Mouse (Mus musculus) hindbrain, embryonic 15.5 days (tissue): ENCODE data around the gene Pgap2. TPM values are rescaled to one million over a fixed set of nuclear protein-coding genes. Genes with fewer than 3 reads are reported as not detected.

ENCODE experiments used
- ATAC-seq: fragments of 200-750 bp; cut with Nextera tagmentation; 2 replicates; pipeline ENCODE4 v1.8.0; 2017; ENCODE audit warnings: low read depth, moderate number of reproducible peaks, moderate TSS enrichment; ENCODE audit not compliant: low FRiP score
- H3K27ac ChIP-seq: fragments of 300-500 bp; sonication (generic); replicated peaks from 2 replicates; pipeline ENCODE4 v1.5.1; 2015; ENCODE audit warnings: mild to moderate bottlenecking, inconsistent platforms
- H3K27me3 ChIP-seq: fragments of 300-500 bp; sonication (generic); 2 replicates; pipeline ENCODE4 v1.6.1; 2015; ENCODE audit warnings: control low read depth, inconsistent platforms
- H3K36me3 ChIP-seq: fragments of 300-500 bp; sonication (generic); 2 replicates; pipeline ENCODE4 v1.6.1; 2015; ENCODE audit warnings: control low read depth, inconsistent platforms
- H3K4me1 ChIP-seq: fragments of 300-500 bp; sonication (generic); replicated peaks from 2 replicates; pipeline ENCODE4 v1.6.1; 2015; ENCODE audit warnings: control low read depth, inconsistent platforms
- H3K4me2 ChIP-seq: fragments of 300-500 bp; sonication (generic); 2 replicates; pipeline ENCODE4 v1.6.1; 2015; ENCODE audit warnings: moderate library complexity, mild to moderate bottlenecking, inconsistent platforms
- H3K4me3 ChIP-seq: fragments of 300-500 bp; sonication (generic); 2 replicates; pipeline ENCODE4 v1.5.1; 2015; ENCODE audit warnings: mild to moderate bottlenecking, inconsistent platforms
- H3K9ac ChIP-seq: fragments of 300-500 bp; sonication (generic); 2 replicates; pipeline ENCODE4 v1.6.1; 2015; ENCODE audit warnings: inconsistent platforms
- H3K9me3 ChIP-seq: fragments of 300-500 bp; sonication (generic); 2 replicates; pipeline ENCODE4 v1.6.1; 2016; ENCODE audit warnings: control low read depth, inconsistent platforms
- WGBS: fragments of 180-500 bp; shearing (Covaris S2); methylation state at CpG from one replicate; pipeline ENCODE4 v1.1.7; 2015; 5-methylcytosine and 5-hydroxymethylcytosine counted together
- polyA plus RNA-seq: library from polyadenylated mRNA; unstranded; fragments of >200 nt; fragmentation: Nextera tagmentation; extraction: Ambion mirVana; gene quantifications from 2 replicates; pipeline ENCODE4 v1.2.1, GENCODE M21; 2015

Pgap2 gene
- polyA plus RNA-seq, 1 experiment from 2014 or later: 64.0 TPM

DNA sequence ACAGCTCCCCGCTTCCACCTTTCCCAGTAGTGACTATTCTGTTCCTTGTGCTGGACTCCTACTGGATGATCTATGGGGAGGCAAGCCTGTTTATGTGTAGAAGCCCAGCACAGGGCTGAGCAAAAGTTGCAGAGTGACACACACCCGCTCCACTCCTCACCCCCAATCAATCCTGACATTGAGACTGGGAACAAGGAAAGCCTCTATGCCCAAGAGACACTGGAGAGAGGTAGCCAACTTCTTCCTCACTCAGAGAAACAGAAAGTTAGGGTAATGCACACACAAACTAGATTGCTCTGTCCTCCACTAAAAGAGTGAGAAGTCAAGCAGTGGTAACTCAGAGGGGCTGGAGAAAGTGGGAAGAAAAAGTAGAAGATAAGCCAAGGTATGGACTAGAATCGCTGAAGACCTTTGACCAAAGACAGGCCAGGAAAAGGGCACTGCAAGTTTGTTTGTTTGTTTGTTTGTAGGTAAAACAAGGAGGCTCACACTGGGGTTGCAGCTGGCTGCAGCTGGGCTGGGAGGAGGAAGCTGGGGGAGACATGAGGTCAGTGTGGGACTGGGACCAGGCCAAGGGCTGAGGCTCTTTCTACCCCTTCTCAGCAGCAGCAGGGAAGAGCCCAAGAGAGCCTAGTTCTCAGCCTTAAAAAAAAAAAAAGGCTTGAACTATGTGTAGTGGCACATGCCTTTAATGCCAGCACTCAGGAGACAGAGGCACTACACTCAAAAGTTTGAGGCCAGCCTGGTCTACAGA, 35.0 kb downstream of the Pgap2 start:
- H3K27ac ChIP-seq: no peak overlapping the region
- 90% methylated on average over 3 of the region's 3 CpGs for WGBS
- H3K36me3 ChIP-seq: peaks cover under 1% of the 10 kb centered on the region; the same call in 1 of the 2 replicates
- H3K4me3 ChIP-seq: no peak overlapping the region
- no peaks in the 10 kb centered on the region for H3K27me3 ChIP-seq
- no peaks in the 10 kb centered on the region for H3K9me3 ChIP-seq
- H3K4me2 ChIP-seq: no peak overlapping the region
- ATAC-seq: no peak
- peaks cover 33% of the 10 kb centered on the region for H3K4me1 ChIP-seq
- no peak overlapping the region for H3K9ac ChIP-seq

DNA sequence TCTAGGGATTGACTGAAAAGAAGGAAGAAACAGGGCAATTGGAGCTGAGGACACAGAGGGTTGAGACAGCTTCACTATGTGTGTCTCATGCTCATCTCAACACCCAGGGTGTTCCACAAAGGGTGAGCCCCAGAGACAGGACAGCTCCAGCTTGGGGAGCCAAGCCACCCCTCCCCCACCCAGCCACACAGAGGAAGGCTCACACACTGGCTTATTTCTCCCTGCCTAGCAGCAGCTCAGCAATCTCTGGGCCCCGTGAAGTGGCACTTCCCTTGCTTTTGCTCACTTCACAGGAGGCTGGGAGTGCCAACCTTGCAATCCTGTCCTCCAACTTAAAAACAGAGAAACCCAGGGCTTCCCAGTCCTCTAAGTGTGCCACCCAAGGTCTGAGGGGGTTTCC, 35.8 kb downstream of the Pgap2 start:
- ATAC-seq: no peak
- Histone ChIP-seq H3K4me2 (no peak overlapping the region), H3K9ac (no peak overlapping the region), H3K4me3 (no peak overlapping the region), H3K9me3 (no peaks in the 10 kb centered on the region), H3K4me1 (peaks cover 33% of the 10 kb centered on the region), H3K36me3 (no peaks in the 10 kb centered on the region), H3K27ac (no peak overlapping the region; the same call in 1 of the 2 replicates), H3K27me3 (no peaks in the 10 kb centered on the region)
- 13% methylated on average over 1 of the region's 1 CpGs for WGBS

DNA sequence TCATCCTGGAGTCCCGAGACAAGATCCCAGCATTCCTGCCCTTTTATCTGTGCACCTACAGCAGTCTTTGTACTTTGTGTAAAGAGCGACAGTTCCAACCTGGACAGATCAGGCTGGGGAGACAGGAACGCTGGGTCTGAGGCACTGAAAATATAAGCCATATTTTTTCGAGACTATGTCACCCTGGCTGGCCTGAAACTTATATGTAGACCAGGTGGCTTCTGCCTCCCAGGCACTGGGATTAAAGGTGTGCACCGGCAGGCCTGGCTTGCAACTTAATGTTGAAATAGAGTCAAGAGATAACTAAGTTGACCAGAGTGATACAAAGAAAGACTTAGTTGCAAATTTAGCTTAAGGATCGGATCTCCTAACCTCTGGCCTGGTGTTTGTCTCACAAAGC, 36.3 kb downstream of the Pgap2 start:
- H3K9ac ChIP-seq: no peak overlapping the region
- WGBS: 68% methylated on average over 6 of the region's 6 CpGs
- H3K4me2 ChIP-seq: no peak overlapping the region
- ATAC-seq: no peak
- H3K27ac ChIP-seq: no peak overlapping the region
- H3K9me3 ChIP-seq: no peaks in the 10 kb centered on the region
- H3K27me3 ChIP-seq: no peaks in the 10 kb centered on the region
- no peak overlapping the region for H3K4me3 ChIP-seq
- H3K4me1 ChIP-seq: peaks cover 38% of the 10 kb centered on the region
- no peaks in the 10 kb centered on the region for H3K36me3 ChIP-seq

DNA sequence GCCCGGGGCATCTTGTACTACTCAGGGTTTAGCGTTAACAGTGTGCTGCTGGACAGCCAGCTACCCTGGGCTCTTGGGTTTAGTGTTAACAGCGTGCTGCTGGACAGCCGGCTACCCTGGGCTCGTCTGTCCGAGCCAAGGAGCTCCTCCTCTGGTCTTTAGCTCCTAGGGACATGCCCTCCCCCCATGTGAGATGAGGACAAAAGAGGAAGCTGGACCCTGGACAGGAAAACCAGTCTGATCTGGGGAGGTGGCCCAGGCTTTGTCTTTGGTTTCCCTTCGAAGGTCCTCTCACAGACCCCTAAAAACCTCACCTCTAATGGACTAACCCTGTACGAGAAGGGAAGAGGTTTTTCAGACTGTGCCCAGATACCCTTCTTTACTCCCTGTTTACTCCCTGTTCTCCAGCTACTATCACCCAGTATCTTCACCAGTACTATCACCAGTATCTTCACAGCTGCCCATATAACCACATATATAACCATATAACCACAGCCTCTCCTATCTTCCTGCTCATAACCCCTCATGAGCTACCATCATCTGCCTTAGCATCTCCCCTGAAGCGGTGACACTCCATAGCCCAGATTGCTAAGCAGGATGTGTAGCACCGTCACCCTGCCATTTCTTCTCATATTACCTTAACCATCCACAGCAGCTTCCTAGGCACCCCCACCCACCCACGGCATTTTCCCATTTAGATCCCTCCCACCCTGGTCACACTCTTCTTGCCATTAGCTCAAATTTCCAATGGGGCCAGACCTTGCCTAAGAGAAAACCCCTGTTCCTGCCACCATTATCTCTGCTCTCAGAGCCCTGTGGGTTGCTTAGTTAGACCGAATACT, 37.2 kb downstream of the Pgap2 start:
- ATAC-seq: no peak
- H3K27me3 ChIP-seq: no peaks in the 10 kb centered on the region

DNA sequence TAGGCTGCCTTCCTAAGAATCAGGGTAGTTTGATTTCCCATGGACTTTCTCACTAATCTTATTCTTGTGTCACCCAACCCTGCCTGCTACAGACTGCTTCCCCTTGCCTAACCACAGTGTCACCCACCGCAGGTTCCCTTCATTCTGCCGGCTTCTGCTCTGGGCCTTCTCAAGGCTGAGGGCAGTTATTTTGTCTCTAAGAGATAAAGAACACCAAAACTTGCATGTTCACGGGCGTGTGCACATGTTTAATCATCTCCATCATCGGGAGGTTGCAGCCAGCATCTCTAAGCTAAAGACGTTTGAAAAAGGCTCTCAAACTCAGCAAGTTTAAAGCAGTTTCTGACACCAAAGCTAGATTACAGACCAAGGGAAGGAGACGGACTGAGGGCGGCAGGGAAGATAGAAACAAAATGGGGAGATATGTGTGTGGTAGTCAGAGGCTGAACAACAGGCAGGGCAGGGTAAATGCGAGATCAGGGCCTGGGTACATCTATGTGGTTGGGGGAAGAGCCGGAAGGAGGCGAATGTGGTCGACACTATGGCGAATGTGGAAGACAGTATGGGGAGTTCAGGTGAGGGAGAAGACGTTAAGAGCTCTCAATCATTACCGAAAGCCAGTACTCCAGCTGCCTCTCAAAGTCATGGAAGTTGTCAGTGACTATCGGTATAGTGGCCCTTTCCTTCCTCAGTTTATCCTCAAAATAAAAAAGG, 38.8 kb downstream of the Pgap2 start:
- ATAC-seq: no peak
- Histone ChIP-seq H3K9ac (peak overlapping the region; percentile 70; the same call in 1 of the 2 replicates), H3K9me3 (no peaks in the 10 kb centered on the region), H3K36me3 (no peaks in the 10 kb centered on the region), H3K4me3 (peak overlapping the region; percentile 74), H3K27me3 (no peaks in the 10 kb centered on the region), H3K4me2 (peak overlapping the region; percentile 95), H3K4me1 (peaks cover 40% of the 10 kb centered on the region), H3K27ac (peak overlapping the region; percentile 70; the same call in 1 of the 2 replicates)
- 26% methylated on average over 16 of the region's 16 CpGs for WGBS

More for the DNA sequence above, 37.2 kb downstream of the Pgap2 start:
- 65% methylated on average over 12 of the region's 12 CpGs for WGBS
- H3K9ac ChIP-seq: no peak overlapping the region
- H3K36me3 ChIP-seq: no peaks in the 10 kb centered on the region
- no peak overlapping the region for H3K4me3 ChIP-seq
- H3K4me1 ChIP-seq: peaks cover 40% of the 10 kb centered on the region
- H3K27ac ChIP-seq: no peak overlapping the region
- H3K9me3 ChIP-seq: no peaks in the 10 kb centered on the region
- H3K4me2 ChIP-seq: peak overlapping the region; percentile 95; the same call in 1 of the 2 replicates

DNA sequence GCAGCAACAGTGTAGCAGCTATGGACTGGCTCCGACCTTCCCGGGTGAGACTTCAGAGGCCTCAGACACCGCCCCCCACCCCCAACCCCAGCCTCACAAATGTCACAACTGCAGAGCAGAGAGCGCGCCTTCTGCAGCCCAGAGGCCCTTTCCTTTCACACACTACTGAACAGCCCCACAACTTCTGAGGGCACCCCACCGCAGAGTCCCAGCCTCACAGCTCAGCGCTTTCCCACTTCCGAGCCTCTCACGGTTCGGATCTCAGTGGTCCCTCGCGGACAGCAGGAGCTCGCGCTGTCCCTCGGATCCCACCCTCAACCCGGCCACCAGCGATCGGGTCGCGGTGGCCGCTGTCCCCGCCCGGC, 39.5 kb downstream of the Pgap2 start:
- H3K9ac ChIP-seq: peak overlapping the region; percentile 70

DNA sequence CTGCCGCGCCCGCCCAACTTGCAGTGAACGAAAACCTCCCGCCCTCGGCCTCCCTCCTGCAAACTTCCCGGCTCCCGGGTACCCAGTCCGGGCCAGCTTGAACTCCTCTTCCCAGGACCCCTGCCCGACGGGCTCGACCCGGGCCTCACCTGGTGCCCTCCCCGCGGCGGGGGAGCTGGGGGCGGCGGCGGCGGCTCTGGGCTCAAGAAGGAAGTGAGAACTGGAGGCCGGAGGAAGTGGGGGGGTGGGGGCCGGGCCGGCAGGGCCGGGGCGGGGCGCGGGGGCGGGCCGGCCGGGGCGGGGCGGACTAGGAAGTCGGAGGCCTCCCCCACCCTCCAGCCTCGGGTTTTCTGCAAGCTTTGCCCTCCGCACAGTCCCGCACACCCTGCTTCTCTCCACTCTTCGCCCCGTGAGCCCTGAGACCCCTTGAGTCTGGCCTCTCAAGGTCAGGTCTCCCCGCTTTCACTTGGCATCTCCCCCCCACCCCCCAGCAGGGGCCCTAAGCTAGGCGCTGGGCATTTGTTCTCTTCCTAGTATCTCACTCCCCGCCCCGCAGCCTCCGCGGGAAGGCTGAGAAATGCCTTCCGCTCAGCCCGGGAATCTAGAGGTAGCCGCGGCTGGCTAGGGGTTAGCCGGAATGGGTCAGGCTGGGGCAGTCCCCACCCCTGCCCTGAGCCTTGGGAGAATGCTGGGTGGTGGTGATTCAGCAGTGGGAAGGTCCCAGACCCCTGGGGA, 40.1 kb downstream of the Pgap2 start:
- Histone ChIP-seq H3K9me3 (no peaks in the 10 kb centered on the region), H3K4me3 (peak overlapping the region; percentile 74), H3K9ac (peak overlapping the region; percentile 70), H3K36me3 (no peaks in the 10 kb centered on the region), H3K27ac (peak overlapping the region; percentile 84), H3K27me3 (no peaks in the 10 kb centered on the region), H3K4me2 (peak overlapping the region; percentile 95), H3K4me1 (peaks cover 40% of the 10 kb centered on the region)
- under 1% methylated on average over 46 of the region's 49 CpGs for WGBS
- peak; percentile 84 for ATAC-seq

More for the DNA sequence above, 39.5 kb downstream of the Pgap2 start:
- no peaks in the 10 kb centered on the region for H3K36me3 ChIP-seq
- 0% methylated on average over 23 of the region's 23 CpGs for WGBS
- H3K27ac ChIP-seq: peak overlapping the region; percentile 70
- H3K4me1 ChIP-seq: peaks cover 40% of the 10 kb centered on the region
- peak; percentile 43 for ATAC-seq
- H3K4me2 ChIP-seq: peak overlapping the region; percentile 95
- no peaks in the 10 kb centered on the region for H3K27me3 ChIP-seq
- H3K4me3 ChIP-seq: peak overlapping the region; percentile 74
- H3K9me3 ChIP-seq: no peaks in the 10 kb centered on the region

DNA sequence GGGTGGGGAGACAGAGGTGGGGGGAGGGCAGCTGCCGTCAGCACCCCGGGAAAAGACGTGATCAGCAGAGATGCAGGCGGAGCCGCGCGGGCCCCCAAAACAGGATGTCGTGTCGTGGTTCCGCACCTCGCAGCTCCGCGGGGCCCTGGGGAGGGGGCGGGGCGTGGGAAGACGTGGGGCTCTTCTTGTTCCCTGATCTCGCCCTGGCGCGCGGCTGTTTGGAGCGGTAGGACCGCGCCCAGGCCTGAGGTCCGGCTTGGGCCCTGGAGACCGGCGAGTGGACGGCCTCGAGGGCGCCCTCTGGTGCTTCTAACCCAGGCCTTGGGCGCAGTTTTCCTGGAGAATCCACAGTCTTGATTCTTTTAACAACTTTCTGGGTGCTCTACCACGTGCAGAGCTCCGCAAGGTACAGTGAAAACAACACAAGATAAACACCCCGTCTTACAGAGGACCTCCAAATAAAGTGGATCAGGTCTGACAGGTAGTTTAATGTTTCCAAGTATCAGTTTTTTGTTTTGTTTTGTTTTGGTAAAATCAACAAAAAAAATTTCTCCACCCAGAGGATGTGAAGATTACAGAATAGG, 40.7 kb downstream of the Pgap2 start:
- H3K27me3 ChIP-seq: no peaks in the 10 kb centered on the region
- peak overlapping the region; percentile 84 for H3K27ac ChIP-seq
- H3K9me3 ChIP-seq: no peaks in the 10 kb centered on the region
- under 1% methylated on average over 33 of the region's 33 CpGs for WGBS
- H3K36me3 ChIP-seq: no peaks in the 10 kb centered on the region
- H3K9ac ChIP-seq: peak overlapping the region; percentile 70
- peaks cover 38% of the 10 kb centered on the region for H3K4me1 ChIP-seq
- H3K4me3 ChIP-seq: peak overlapping the region; percentile 74
- ATAC-seq: peak; percentile 80
- peak overlapping the region; percentile 95 for H3K4me2 ChIP-seq

DNA sequence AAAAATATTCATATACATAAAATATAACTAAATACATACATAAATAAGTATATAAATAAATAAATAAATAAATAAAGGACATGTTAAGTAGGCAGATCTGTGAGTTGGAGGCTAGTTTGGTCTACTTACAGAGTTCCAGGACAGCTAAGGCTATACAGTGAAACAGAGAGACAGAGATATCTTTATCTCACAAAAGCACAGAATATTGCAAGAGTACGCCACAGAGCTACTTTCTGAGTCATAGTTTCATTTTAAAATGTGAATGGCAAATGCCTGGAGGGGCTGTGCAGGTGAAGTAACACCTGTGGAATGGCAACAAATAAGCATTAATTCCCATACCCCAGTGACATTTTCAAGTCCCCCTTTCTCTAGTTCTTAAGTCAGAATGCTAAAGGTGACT, 43.6 kb downstream of the Pgap2 start:
- ATAC-seq: no peak
- 89% methylated on average over 1 of the region's 1 CpGs for WGBS
- H3K9ac ChIP-seq: no peak overlapping the region
- no peak overlapping the region for H3K4me2 ChIP-seq
- H3K4me1 ChIP-seq: peaks cover 18% of the 10 kb centered on the region
- no peak overlapping the region for H3K4me3 ChIP-seq
- H3K36me3 ChIP-seq: no peaks in the 10 kb centered on the region
- no peaks in the 10 kb centered on the region for H3K27me3 ChIP-seq
- no peaks in the 10 kb centered on the region for H3K9me3 ChIP-seq
- H3K27ac ChIP-seq: no peak overlapping the region

DNA sequence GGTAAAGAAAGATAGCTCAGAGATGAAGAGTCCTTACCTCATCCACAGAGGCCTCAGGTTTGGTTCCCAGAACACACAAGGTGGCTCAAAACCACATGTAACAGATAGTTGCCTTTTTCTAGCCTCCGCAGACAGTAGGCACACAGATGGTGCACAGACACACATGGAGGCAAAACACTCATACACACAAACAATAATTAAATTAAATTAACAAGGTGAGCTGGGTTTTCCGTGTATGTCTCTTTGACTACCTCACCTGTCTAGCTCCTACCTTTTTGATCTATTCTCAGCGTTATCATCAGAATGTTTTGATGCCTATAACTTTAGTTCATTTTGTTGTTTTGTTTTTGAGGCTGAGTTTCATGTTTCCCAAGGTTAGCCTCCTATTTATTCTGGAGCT, 45.9 kb downstream of the Pgap2 start, which contains the start of gene Rhog:
Gene Rhog, minus strand, starts transcription at position 101 of the 400 bp plus-strand sequence.
- no peak within 1 kb of the TSS for H3K4me3 ChIP-seq
- H3K27ac ChIP-seq: no peak within 1 kb of the TSS
- no peaks in the 10 kb centered on the region for H3K36me3 ChIP-seq
- peaks cover 5% of the 10 kb centered on the region; the same call in 1 of the 2 replicates for H3K4me1 ChIP-seq
- H3K4me2 ChIP-seq: no peak within 1 kb of the TSS
- no peak for ATAC-seq
- no peaks in the 10 kb centered on the region for H3K9me3 ChIP-seq
- WGBS: 92% methylated on average over 3 of the region's 3 CpGs
- no peak within 1 kb of the TSS for H3K9ac ChIP-seq
- H3K27me3 ChIP-seq: no peaks in the 10 kb centered on the region

DNA sequence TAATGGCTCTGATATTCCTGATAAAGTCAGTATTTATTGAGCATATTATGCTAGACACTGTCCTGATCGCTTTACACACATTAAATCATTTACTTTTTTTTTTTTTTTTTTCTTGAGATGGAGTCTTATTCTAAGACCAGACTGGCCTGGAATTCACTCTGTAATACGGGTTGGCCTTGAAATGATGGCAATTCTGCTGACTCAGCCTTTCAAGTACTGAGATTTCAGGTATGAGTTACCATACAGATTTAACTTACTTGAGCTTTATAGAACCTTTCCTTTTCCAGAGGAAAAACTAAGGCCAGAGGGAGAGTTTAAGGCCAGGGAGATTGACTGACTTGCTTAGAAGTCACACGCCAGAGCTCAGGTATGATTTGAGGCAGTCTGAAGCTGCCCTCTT, 46.6 kb downstream of the Pgap2 start:
- Histone ChIP-seq H3K4me1 (no peaks in the 10 kb centered on the region), H3K4me3 (no peak overlapping the region), H3K4me2 (no peak overlapping the region), H3K36me3 (no peaks in the 10 kb centered on the region), H3K9me3 (no peaks in the 10 kb centered on the region), H3K27me3 (no peaks in the 10 kb centered on the region), H3K9ac (no peak overlapping the region), H3K27ac (no peak overlapping the region)
- 90% methylated on average over 3 of the region's 3 CpGs for WGBS
- ATAC-seq: no peak
